Mouse (Mus musculus) stomach, postnatal 0 days (tissue): Measurements from ENCODE around the gene Lrp11.

Experiments used
- CTCF ChIP-seq: IDR thresholded peaks from 2 replicates; pipeline ENCODE4 v1.5.1; 2016; ENCODE audit warnings: antibody characterized with exemption, low read depth, mild to moderate bottlenecking, moderate library complexity
- EP300 ChIP-seq: optimal IDR thresholded peaks from 2 replicates; pipeline ENCODE3; 2016; ENCODE audit warnings: antibody characterized with exemption

GRCm38 (mm10) chr10:7600647-7601046, 11.0 kb downstream of the Lrp11 start:
- TF ChIP-seq CTCF (peak; percentile 91), EP300 (no peak)
